Mouse (Mus musculus) ES-E14 (cell line): ENCODE measurements at regions not wholly inside any gene's neighbourhood (a gene's known extent, or its start where the extent isn't known, plus 50 kb on each side); places are given as distances from the start of the nearest gene placed in this dataset.

Experiments
- DNase-seq: peaks from one replicate; pipeline ENCODE4 v3.0.0-alpha.2; 2013; ENCODE audit warnings: low read depth, low spot score
- H3K27ac ChIP-seq: 2 replicates; pipeline ENCODE4 v1.5.1; 2012; ENCODE audit warnings: low read depth, mild to moderate bottlenecking, low read length, moderate library complexity, mixed read lengths; ENCODE audit not compliant: poor library complexity, insufficient read depth, severe bottlenecking
- H3K36me3 ChIP-seq: 2 replicates; pipeline ENCODE4 v1.6.1; 2012; ENCODE audit warnings: mild to moderate bottlenecking, low read length, moderate library complexity, mixed read lengths; ENCODE audit not compliant: control insufficient read depth, poor library complexity, insufficient read depth, severe bottlenecking
- H3K4me1 ChIP-seq, 2 experiments: fragments of 150-350 bp in 1 of 2; sonication (generic) in 1 of 2; 2 replicates each; pipeline ENCODE4 v1.6.1; 2012; ENCODE audit warnings: low read length in 2 of 2, mild to moderate bottlenecking in 1 of 2, mixed read lengths in 1 of 2; ENCODE audit not compliant: control insufficient read depth in 2 of 2, insufficient read depth in 2 of 2, poor library complexity in 1 of 2
- H3K4me3 ChIP-seq, 2 experiments: fragments of 150-350 bp in 1 of 2; sonication (generic) in 1 of 2; 2 replicates each; pipeline ENCODE4 v1.5.1; 2012; ENCODE audit warnings: low read length in 2 of 2, low read depth in 1 of 2, mild to moderate bottlenecking in 1 of 2, mixed read lengths in 1 of 2; ENCODE audit not compliant: insufficient read depth in 1 of 2, poor library complexity in 1 of 2, severe bottlenecking in 1 of 2
- H3K9ac ChIP-seq: 2 replicates; pipeline ENCODE4 v1.6.1; 2012; ENCODE audit warnings: low read depth, mild to moderate bottlenecking, low read length, mixed read lengths; ENCODE audit not compliant: poor library complexity, insufficient read depth, severe bottlenecking
- H3K9me3 ChIP-seq: fragments of 150-350 bp; sonication (generic); 2 replicates; pipeline ENCODE4 v1.6.1; 2012; ENCODE audit warnings: low read depth, mild to moderate bottlenecking, low read length; ENCODE audit not compliant: control insufficient read depth, insufficient read depth
- CHD2 ChIP-seq: IDR thresholded peaks from 2 replicates; pipeline ENCODE4 v1.6.1; 2014; ENCODE audit warnings: mild to moderate bottlenecking, low read depth, low read length, inconsistent platforms
- HCFC1 ChIP-seq: IDR thresholded peaks from 2 replicates; pipeline ENCODE4 v1.6.1; 2012; ENCODE audit warnings: low read length, inconsistent platforms, borderline replicate concordance; ENCODE audit not compliant: insufficient read depth
- MAFK ChIP-seq: IDR thresholded peaks from 2 replicates; pipeline ENCODE4 v1.6.1; 2014; ENCODE audit warnings: mild to moderate bottlenecking, low read depth, low read length, inconsistent platforms; ENCODE audit not compliant: insufficient read depth
- ZC3H11A ChIP-seq: IDR thresholded peaks from 2 replicates; pipeline ENCODE4 v1.6.1; 2012; ENCODE audit warnings: low read depth, mild to moderate bottlenecking, inconsistent platforms, low read length, borderline replicate concordance
- ZNF384 ChIP-seq: IDR thresholded peaks from 2 replicates; pipeline ENCODE4 v1.6.1; 2012; ENCODE audit warnings: low read depth, low read length, inconsistent platforms
- in situ Hi-C, 2 experiments: fragments of 600-800 bp; cut with MboI; formaldehyde crosslinking; loops; one replicate each; pipeline ENCODE4 v1.15.1; 2025; ENCODE audit warnings: low sequenced_read_pairs in 2 of 2, inconsistent platforms in 1 of 2; ENCODE audit not compliant: unreplicated experiment in 2 of 2

- TF ChIP-seq HCFC1 (no peak), ZC3H11A (no peak), ZNF384 (no peak), CHD2 (no peak), MAFK (no peak)
- in situ Hi-C loops, result loop anchor here in 1 of 2 experiments (25.0 kb wide), 1 partner anchor 339 kb away; no protein-coding TSS in a partner anchor
- no peak for DNase-seq
- no peak overlapping the region for H3K27ac ChIP-seq
- no peaks in the 10 kb centered on the region for H3K36me3 ChIP-seq
- no peaks in the 10 kb centered on the region for H3K9me3 ChIP-seq
- no peak overlapping the region for H3K4me3 ChIP-seq
- no peak overlapping the region for H3K9ac ChIP-seq
- H3K4me1 ChIP-seq, result peaks cover 0 to 6% of the 10 kb centered on the region in 2 experiments; a peak in 1 of 4 replicates
Measured at GRCm38 (mm10) chr6:50823220-50823910, 169.1 kb upstream of the Npvf start.

- Histone ChIP-seq H3K27ac (no peak overlapping the region), H3K36me3 (no peaks in the 10 kb centered on the region), H3K9ac (no peak overlapping the region), H3K9me3 (no peaks in the 10 kb centered on the region), H3K4me3 (no peak overlapping the region), H3K4me1 (peaks cover 0 to 6% of the 10 kb centered on the region in 2 experiments; a peak in 1 of 4 replicates)
- DNase-seq, result no peak
- TF ChIP-seq HCFC1, result no peak
- no peak for TF ChIP-seq CHD2
- no peak for TF ChIP-seq ZNF384
- TF ChIP-seq MAFK, result no peak
- no peak for TF ChIP-seq ZC3H11A
- in situ Hi-C loops, result loop anchor here in 1 of 2 experiments (25.0 kb wide), 1 partner anchor 338 kb away; no protein-coding TSS in a partner anchor
Measured at GRCm38 (mm10) chr6:50824466-50824865, 170.2 kb upstream of the Npvf start.

- H3K4me3 ChIP-seq, result no peak overlapping the region
- DNase-seq, result no peak
- H3K9me3 ChIP-seq, result no peaks in the 10 kb centered on the region
- no peaks in the 10 kb centered on the region for H3K36me3 ChIP-seq
- H3K9ac ChIP-seq, result no peak overlapping the region
- in situ Hi-C loops, result no loop called here
- TF ChIP-seq ZC3H11A, result no peak
- no peak for TF ChIP-seq ZNF384
- TF ChIP-seq CHD2, result no peak
- no peak for TF ChIP-seq HCFC1
- TF ChIP-seq MAFK, result no peak
- no peak overlapping the region for H3K27ac ChIP-seq
- H3K4me1 ChIP-seq, result no peaks in the 10 kb centered on the region
Measured at GRCm38 (mm10) chr6:50831725-50832124, 177.5 kb upstream of the Npvf start.

DNA sequence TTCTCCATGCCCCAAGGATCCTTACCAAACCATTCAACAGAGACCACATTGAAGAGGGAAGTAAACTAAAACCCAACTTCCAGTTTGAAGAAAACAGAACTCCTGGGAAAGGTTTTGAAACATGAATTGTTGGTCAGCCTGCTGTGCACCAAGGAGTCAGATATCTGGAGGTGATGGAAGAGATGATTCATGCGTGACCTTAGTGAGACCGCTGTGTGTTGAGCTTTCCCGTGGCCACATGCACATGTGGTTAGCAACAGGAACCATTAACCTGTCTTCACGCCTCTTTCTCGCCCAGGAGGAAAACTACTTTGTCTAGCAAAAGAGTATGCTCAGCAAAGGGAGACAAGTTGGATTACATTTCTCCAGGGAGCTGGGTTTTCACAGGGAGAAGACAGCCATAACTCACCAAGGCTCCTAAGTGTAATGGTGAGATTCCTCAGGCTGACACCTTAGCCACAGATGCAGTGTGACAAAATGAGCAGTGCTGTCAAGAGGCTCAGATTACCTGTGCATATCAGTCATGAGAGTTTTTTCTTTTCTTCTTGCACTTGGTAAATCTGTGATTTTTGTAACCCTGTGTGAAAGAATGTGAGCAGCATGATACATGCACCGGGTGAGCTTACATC is 181.9 kb upstream of the Npvf start:
- H3K4me3 ChIP-seq, result no peak overlapping the region
- no peaks in the 10 kb centered on the region for H3K4me1 ChIP-seq
- no peak overlapping the region for H3K27ac ChIP-seq
- no peaks in the 10 kb centered on the region for H3K36me3 ChIP-seq
- no peak overlapping the region for H3K9ac ChIP-seq
- DNase-seq, result no peak
- in situ Hi-C loops, result no loop called here
- H3K9me3 ChIP-seq, result no peaks in the 10 kb centered on the region
- TF ChIP-seq CHD2 (no peak), HCFC1 (no peak), ZNF384 (no peak)
